Mouse (Mus musculus) fat pad, adult 2 months (tissue): ENCODE results near the gene Arsa.

Experiments used
- DNase-seq: peaks from one replicate; pipeline ENCODE4 v3.0.0-alpha.2; 2011; ENCODE audit warnings: low read depth, low spot score; ENCODE audit errors: extremely low read depth

The Arsa gene

GRCm38 (mm10) chr15:89477091-89477491, at the start of gene Arsa:
Gene Arsa, minus strand, starts transcription at chr15:89477425.
- DNase-seq = no peak

GRCm38 (mm10) chr15:89526776-89527325, 49.6 kb upstream of the Arsa start:
- DNase-seq = no peak

DNA sequence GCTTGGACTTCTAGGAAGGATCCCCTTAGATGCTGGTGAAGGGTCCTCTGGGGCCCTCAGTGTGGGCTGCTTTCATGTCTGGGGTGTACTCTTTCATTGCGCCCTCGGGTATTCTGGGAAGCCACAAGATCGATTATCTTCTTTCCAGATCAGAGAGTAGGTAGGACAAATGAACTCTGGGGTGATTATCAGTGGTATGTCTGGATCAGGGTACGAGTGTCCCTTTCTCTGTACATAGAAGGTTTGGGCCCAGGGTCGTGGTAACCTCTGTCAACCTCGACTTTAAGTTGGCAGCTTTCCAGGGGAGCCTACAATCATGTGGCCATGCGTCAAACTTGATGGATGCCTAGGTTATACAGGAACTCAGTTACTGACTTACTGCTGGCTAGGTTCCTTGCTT, 48.7 kb upstream of the Arsa start:
- no peak for DNase-seq

DNA sequence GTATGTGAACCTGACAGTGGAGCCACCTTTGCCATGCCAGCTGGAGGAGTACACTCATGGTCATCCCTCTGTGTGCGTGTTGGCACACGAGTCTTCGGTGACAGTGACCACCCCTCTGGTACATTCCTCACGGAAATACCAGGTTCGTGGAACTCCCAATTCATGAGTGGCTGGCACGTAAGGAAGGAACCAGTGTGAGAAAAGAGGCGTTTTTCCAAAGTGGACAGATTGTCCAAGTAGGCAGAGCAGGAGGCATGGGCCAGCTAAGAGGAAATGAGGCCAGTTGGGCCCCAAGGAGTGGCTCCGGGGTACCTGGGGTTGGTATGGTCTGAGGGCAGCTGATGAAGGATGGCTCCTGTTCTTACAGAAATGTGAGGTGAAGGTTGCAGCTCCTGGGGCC, 48.2 kb upstream of the Arsa start:
- no peak for DNase-seq

GRCm38 (mm10) chr15:89524611-89525415, 47.6 kb upstream of the Arsa start:
- no peak for DNase-seq

- DNase-seq = no peak
Observed at GRCm38 (mm10) chr15:89524001-89524571, 46.9 kb upstream of the Arsa start.

DNA sequence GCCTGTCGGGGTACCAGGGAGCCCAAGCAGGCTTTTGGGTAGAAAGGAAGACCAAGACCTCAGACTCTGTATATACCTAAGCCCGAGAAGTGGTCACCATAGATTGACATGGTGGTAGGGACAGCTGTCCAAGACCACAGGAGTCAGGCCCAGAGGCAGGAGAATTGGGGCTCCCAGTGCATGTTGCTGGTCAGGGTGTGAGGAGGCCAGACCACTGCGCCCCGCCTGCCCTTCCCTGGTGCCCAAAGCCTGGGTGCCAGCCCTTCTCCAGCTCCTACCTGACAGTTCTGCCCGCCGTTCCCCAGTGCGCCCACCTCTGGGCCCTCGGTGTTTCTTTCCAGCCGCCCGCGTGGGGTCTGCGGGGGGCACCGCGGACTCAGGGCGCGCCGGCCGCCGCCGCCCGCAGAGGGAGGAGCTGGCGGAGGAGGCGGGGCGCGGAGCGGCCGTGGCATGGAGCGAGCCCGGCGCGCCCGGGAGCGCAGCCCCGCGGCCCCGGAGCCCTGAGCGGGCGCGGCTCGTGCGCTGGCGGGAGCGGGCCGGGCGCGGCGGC, 46.1 kb upstream of the Arsa start:
- DNase-seq = no peak

GRCm38 (mm10) chr15:89522566-89523282, 45.5 kb upstream of the Arsa start:
- no peak for DNase-seq

GRCm38 (mm10) chr15:89521951-89522350, 44.7 kb upstream of the Arsa start:
- no peak for DNase-seq

DNA sequence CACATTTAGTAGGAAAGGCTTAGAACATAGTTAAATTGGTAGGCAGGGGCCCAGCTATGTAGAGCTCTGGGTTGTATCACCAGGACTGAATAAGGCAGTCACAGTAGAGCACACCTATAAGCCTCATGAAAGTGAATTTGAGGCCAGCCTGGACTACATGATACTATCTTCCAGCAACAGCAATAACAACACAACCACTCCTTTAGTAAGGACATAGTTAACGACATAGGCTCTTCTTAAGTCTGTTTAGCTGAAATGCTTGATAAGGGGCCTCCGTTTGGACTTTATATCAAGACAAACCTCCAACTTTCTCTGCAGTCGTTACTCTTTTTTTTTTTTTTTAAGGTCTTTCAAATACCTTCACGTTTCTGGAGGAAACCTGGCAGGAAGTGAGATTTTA, 35.5 kb upstream of the Arsa start:
- no peak for DNase-seq

GRCm38 (mm10) chr15:89507751-89508150, 30.5 kb upstream of the Arsa start:
- no peak for DNase-seq

GRCm38 (mm10) chr15:89504838-89505237, 27.6 kb upstream of the Arsa start:
- DNase-seq = no peak

DNA sequence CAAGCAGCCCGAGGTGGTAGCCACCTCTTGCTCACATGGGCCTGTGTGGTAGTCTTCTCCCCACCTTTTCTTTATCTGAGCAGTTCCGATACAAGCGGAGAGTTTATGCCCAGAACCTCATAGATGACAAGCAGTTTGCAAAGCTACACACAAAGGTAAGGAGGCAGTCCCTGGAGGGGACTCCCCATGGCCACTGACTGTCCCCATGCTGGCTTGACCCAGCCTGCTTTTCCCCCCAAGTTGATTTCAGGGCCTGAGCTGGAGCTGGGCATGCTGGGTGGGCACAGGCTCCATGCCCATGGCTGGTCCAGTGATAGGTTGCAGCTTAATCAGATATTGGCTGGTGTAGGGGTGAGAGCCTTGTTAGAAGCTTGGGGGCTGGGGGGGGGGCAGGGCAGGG, 24.1 kb upstream of the Arsa start:
- DNase-seq = no peak

- no peak for DNase-seq
Observed at GRCm38 (mm10) chr15:89500221-89500791, 23.1 kb upstream of the Arsa start.

DNA sequence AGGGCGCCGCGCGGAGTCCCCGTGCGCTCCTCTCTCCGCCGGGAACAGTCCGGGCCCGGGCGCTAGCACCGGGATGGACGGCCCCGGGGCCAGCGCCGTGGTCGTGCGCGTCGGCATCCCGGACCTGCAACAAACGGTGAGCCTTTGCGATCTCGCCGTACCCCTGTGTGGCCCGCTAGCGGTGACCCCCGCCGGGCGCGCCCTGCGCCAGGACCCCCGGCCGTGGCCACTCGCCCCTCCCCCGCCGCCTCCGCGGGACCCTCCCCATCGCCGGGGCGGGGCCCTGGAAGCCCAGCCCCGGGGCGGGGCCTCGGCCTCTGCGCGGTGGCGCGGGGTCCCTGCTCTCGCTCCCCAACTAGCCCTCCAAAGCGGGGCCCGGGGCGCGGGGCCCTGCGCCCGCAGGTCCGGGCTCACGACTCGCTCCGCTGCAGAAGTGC, 22.6 kb upstream of the Arsa start:
- DNase-seq = no peak

DNA sequence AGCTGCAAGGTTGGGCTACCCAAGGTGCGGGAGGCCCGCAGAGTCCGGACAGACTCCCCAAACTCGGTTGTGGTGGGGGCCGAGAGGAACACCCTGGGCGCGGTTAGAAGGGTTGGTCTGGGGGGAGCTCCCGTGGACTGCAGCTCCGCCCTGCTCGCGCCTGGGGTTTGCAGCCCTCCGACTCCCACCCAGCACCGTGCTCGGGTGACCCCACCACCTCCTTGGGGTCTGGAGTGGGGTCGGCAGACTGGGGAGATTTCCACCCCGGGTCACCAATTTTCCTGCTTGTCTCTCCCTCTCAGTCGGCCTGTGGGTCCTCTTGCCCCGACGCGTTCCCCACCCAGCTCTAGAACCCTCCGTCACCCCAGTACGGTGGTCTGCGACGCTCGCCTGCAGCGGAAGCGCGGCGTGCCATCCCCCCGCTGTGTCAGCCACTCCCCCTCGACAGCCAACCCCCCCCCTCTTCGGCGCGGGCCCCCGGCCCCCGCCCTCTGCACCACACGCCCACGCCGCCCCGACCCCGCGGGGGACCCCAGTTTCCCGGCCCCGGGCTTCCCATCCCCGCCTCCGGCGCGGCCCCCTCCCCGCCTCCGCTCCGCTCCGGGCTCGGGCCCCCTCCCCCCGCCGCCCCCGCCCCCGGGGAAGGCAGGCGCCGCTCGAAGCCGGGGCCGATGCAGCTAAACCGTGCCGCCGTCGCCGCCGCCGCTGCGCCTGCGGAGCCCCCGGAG, 21.9 kb upstream of the Arsa start, which contains the start of gene Shank3:
Gene Shank3, plus strand, starts transcription at position 663 of the 728 bp plus-strand sequence.
- DNase-seq = no peak

DNA sequence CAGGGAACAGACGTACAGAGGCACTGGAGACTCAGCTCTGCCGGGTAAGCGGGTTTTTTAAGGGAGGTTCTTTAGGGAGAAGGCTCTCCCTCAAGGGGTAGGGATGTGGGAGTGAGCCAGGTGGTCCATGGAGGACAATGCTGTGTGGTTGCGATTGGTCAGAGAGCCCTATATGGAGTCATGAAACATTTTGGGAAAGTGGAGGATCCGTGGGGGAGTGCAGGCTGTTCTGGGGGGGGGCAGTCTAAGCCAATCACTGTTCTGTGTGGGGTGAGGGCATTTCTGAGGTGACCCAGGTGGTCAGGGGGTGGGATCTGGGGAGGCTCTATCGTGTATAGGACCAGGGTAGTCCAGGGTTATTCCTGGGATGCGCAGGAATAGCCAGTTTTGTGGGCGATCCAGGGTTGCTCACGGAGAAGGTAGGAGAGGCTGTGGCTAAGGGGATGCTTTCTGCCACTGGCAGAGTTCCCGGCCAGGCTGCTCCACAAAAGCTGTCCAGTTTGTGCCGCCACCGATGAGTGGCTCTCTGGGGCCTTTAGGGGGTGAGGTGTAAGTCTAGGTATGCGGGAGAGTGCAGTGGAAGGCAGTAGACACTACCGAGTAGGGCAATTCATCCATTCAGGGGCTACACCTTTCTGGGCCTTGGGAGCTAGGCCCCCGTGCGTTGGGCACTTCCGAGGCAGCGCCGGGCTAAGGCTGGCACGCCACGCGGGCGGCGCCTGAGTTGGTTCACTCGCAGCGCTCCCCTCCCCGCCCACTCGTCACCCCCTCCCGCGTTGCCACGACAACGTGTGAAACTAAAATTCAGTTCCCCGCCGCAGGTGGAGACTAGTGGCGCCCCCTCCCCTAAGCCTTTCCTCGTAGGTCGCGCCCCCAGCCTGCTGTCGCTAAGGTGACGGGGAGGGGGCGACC, 21.1 kb upstream of the Arsa start:
- DNase-seq = no peak

DNA sequence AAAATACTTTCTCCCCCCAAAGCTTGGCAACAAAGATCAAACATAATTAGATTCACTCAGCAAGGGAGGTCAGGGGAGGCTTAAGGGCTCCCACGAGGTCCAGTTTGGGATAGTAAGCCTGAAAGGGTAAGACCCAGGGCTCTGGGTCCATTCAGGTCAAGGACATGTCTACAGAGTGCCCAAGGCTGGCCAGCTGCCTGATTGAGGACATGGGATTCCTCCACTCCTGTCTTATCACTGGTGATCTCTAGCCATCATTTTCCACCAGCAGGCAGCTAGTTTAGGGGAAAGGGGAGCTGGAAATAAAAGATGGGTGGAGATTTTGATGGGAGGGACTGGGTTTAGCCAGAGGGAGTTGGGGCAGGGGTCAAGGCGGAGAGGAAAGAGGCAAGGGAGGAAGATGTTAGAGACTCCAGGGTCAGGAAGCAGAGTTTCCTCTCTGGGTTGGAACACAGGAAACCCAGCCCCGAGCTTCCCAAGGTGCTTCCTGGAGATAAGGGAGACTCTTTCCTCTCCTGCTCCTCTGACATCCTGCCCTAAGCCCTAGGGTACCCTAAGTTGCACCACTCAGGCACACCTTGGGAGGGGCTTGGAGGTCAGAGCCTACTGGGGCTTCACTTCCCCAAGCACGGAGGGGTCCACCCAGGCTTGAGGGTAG, 20.3 kb upstream of the Arsa start:
- no peak for DNase-seq

DNA sequence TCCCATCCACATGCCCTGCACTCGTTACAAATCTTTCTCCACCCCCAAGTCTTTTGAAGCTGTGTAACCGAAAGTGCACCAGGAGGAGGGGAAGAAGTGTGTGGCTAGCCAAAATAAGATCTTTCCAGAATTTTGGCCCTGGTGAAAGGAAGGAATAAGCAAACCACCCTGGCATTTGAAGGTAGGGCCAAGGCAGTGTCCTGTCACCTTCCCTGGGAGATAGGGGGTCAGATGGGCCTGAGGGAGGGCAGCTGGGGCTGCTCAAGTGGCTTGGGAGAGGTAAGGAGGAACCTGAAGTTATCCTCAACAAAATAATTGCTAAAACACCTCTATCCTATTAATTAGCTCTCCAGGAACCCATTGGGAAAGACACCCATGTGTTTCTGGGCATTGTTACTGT, 19.6 kb upstream of the Arsa start:
- DNase-seq = no peak
